Mouse (Mus musculus) ES-E14 (cell line): ENCODE measurements around the gene Baiap2l2.

Experiments
- CHD2 ChIP-seq: IDR thresholded peaks from 2 replicates; pipeline ENCODE4 v1.6.1; 2014; ENCODE audit warnings: mild to moderate bottlenecking, low read depth, low read length, inconsistent platforms
- MAFK ChIP-seq: IDR thresholded peaks from 2 replicates; pipeline ENCODE4 v1.6.1; 2014; ENCODE audit warnings: mild to moderate bottlenecking, low read depth, low read length, inconsistent platforms; ENCODE audit not compliant: insufficient read depth

GRCm38 (mm10) chr15:79245321-79245720 is 40.0 kb downstream of the Baiap2l2 start:
- no peak for TF ChIP-seq CHD2
- no peak for TF ChIP-seq MAFK
